Mouse (Mus musculus) kidney, embryonic 14.5 days (tissue): ENCODE results near the gene Junb. TPM values are rescaled to one million over a fixed set of nuclear protein-coding genes. Genes with fewer than 3 reads are reported as not detected.

ENCODE experiments used
- ATAC-seq: fragments of 200-750 bp; cut with Nextera tagmentation; 2 replicates; pipeline ENCODE4 v1.8.0; 2017; ENCODE audit warnings: moderate number of reproducible peaks, mild to moderate bottlenecking, moderate TSS enrichment, moderate library complexity; ENCODE audit not compliant: low FRiP score, low TSS enrichment
- H3K27ac ChIP-seq: fragments of 300-500 bp; sonication (generic); 2 replicates; pipeline ENCODE4 v1.5.1; 2014; ENCODE audit warnings: low read depth, mild to moderate bottlenecking, low read length, moderate library complexity, mixed read lengths
- H3K27me3 ChIP-seq: fragments of 300-500 bp; sonication (generic); 2 replicates; pipeline ENCODE4 v1.6.1; 2014; ENCODE audit warnings: mild to moderate bottlenecking, low read length; ENCODE audit not compliant: control insufficient read depth, insufficient read depth
- H3K36me3 ChIP-seq: fragments of 300-500 bp; sonication (generic); 2 replicates; pipeline ENCODE4 v1.6.1; 2014; ENCODE audit warnings: low read length, mixed read lengths; ENCODE audit not compliant: control insufficient read depth, insufficient read depth
- H3K4me1 ChIP-seq: fragments of 300-500 bp; sonication (generic); 2 replicates; pipeline ENCODE4 v1.6.1; 2014; ENCODE audit warnings: low read length, mixed read lengths; ENCODE audit not compliant: control insufficient read depth, insufficient read depth
- H3K4me2 ChIP-seq: fragments of 300-500 bp; sonication (generic); replicated peaks from 2 replicates; pipeline ENCODE4 v1.6.1; 2014; ENCODE audit warnings: low read depth, mild to moderate bottlenecking, low read length
- H3K4me3 ChIP-seq: fragments of 300-500 bp; sonication (generic); 2 replicates; pipeline ENCODE4 v1.5.1; 2014; ENCODE audit warnings: mild to moderate bottlenecking, low read length
- H3K9ac ChIP-seq: fragments of 300-500 bp; sonication (generic); 2 replicates; pipeline ENCODE4 v1.6.1; 2014; ENCODE audit warnings: low read depth, mild to moderate bottlenecking, low read length, moderate library complexity
- H3K9me3 ChIP-seq: fragments of 300-500 bp; sonication (generic); 2 replicates; pipeline ENCODE4 v1.6.1; 2016; ENCODE audit warnings: low read length; ENCODE audit not compliant: control insufficient read depth
- WGBS: fragments of 180-500 bp; shearing (Covaris S2); extraction: QIAGEN DNeasy Blood & Tissue Kit; methylation state at CpG from one replicate; pipeline ENCODE4 v1.1.7; 2014; 5-methylcytosine and 5-hydroxymethylcytosine counted together
- polyA plus RNA-seq: library from polyadenylated mRNA; unstranded; fragments of >200 nt; fragmentation: Nextera tagmentation; extraction: Ambion mirVana; gene quantifications from 2 replicates; pipeline ENCODE4 v1.2.1, GENCODE M21; 2014

Gene Junb
- 7.3 and 10.0 TPM in 2 replicates for polyA plus RNA-seq

DNA sequence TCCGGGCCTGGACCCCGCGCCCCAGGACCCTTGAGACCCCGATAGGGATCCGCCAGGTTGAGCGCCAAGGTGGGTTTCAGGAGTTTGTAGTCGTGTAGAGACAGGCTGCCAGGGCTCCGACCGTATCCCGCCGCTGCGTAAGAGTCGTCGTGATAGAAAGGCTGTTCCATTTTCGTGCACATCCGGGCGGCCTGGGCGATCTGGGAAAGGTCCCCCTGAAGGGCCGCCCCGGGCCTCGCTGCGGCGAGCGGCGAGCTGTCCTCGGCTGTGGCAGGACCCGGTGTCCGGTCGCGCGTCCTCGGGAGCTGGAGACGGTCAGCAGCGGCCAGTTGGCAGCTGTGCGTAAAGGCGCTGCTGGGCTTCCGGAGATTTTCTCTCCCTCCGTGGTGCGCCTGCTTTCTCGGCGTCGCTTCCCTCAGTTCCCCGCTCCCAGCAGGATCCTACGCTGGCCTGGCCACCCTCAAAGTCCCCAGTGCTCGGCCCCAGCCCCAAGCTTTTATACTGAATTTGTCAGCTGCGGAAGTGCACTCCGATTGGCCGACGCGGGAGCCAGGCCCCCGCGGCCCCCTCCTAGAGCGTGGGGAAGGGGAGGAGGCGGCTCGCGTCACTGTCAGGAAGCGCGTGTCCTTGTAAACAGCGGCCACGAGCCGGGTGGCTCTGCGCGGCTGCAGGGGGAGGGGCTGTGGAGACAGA is at the start of gene Junb:
TSS of gene Junb (minus strand) at position 471 of the 693 bp plus-strand sequence.
- Histone ChIP-seq H3K9ac (peak within 1 kb of the TSS; percentile 68), H3K27me3 (no peaks in the 10 kb centered on the region; the same call in 1 of the 2 replicates), H3K4me1 (peaks cover 58% of the 10 kb centered on the region), H3K9me3 (no peaks in the 10 kb centered on the region), H3K27ac (peak within 1 kb of the TSS; percentile 52; the same call in 1 of the 2 replicates), H3K4me3 (peak within 1 kb of the TSS; percentile 58), H3K4me2 (peak within 1 kb of the TSS; percentile 98), H3K36me3 (peaks cover 11% of the 10 kb centered on the region)
- ATAC-seq: peak; percentile 51
- under 1% methylated on average over 62 of the region's 63 CpGs for WGBS

DNA sequence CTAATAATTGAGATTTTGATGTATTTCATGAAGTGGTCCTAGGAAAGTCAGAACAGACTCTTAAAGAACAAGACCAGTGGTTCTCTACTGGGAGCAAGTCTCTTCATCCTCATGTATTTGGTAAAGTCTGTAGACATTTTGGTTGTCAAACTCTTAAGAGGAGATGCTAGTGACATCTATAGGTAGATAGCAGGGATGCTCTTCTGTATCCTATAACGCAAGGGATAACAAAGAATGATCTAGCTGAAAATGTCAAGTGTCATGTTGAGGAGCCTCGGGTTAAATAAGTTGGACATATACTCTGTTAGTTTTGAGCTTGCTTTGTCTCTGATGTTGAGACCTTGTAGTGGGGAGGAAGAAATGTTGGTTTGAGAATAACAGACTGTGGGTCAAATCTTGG is 49.4 kb upstream of the Junb start:
- Histone ChIP-seq H3K27me3 (no peaks in the 10 kb centered on the region), H3K9ac (peak overlapping the region; percentile 100), H3K4me1 (peaks cover 24% of the 10 kb centered on the region), H3K36me3 (peaks cover 48% of the 10 kb centered on the region), H3K4me3 (peak overlapping the region; percentile 100), H3K4me2 (peak overlapping the region; percentile 94), H3K27ac (no peak overlapping the region), H3K9me3 (no peaks in the 10 kb centered on the region)
- WGBS: 24% methylated on average over 2 of the region's 2 CpGs
- ATAC-seq: no peak

DNA sequence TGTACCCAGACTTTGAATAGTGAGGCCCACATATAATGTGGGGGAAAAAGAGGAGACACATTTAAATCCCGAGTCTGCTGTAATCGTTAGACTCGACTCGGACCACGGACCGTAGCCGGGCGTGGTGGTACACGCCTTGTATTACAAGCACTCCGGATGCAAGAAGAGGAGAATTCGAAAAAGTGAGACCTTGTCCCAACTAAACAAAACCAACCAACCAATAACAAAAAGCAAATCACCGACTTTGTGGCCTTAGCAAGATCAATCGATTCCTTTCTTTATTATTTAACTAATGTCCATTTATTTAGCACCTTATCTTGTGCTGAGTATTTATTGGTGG is 49.0 kb upstream of the Junb start:
- Histone ChIP-seq H3K27me3 (no peaks in the 10 kb centered on the region), H3K36me3 (peaks cover 47% of the 10 kb centered on the region), H3K9me3 (no peaks in the 10 kb centered on the region), H3K4me1 (peaks cover 24% of the 10 kb centered on the region), H3K4me2 (peak overlapping the region; percentile 94), H3K27ac (peak overlapping the region; percentile 95), H3K9ac (peak overlapping the region; percentile 100), H3K4me3 (peak overlapping the region; percentile 100)
- WGBS: under 1% methylated on average over 13 of the region's 13 CpGs
- ATAC-seq: no peak

DNA sequence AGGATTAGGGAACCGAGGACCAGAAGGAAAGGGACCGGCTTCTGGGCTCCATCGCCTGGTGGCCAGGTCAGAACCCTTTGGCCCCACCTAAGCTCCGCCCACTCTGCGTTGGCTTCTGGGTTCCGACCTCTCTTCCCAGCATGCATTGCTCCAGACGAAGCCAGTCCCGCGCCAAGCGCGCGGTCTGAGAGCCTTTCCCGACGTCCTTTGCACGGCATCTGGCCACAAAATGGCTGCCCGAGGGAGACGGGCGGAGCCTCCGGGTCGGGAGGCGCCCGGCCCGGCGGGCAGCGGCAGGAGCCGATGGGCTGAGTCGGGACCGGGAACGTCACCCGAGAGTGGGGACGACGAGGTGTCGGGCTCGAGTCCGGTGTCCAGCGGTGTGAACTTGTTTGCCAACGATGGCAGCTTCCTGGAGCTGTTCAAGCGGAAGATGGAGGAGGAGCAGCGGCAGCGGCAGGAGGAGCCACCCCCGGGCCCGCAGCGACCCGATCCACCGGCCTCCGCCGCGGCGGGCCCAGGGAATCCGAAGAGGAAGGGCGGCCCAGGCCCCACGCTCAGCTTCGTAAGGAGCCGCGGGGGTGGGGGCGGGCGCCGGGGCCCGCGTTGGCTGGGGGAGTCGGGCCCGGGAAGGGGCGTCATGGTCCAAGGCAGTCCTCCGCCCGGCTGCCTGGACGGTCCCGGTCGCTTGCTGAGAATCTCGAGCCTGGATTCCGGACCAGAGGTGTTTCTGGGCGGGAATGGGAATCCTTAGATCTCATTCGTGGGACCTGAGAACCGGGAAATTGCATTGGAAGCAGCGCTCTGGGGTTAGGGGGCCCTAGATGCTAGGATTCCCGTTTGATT is 48.4 kb upstream of the Junb start, which contains the start of gene Trir:
TSS of gene Trir (plus strand) at position 154 of the 846 bp plus-strand sequence.
- peak within 1 kb of the TSS; percentile 100 for H3K4me3 ChIP-seq
- ATAC-seq: peak; percentile 85
- no peaks in the 10 kb centered on the region for H3K27me3 ChIP-seq
- H3K4me2 ChIP-seq: peak within 1 kb of the TSS; percentile 94
- peaks cover 46% of the 10 kb centered on the region for H3K36me3 ChIP-seq
- H3K4me1 ChIP-seq: peaks cover 24% of the 10 kb centered on the region
- H3K9ac ChIP-seq: peak within 1 kb of the TSS; percentile 100
- under 1% methylated on average over 75 of the region's 75 CpGs for WGBS
- peak within 1 kb of the TSS; percentile 95 for H3K27ac ChIP-seq
- no peaks in the 10 kb centered on the region for H3K9me3 ChIP-seq

GRCm38 (mm10) chr8:85025098-85025932 is 46.8 kb upstream of the Junb start, which contains the start of gene Asna1:
Gene Asna1, minus strand, starts transcription at chr8:85025281.
- H3K27ac ChIP-seq: peak within 1 kb of the TSS; percentile 95
- ATAC-seq: peak; percentile 87
- no peaks in the 10 kb centered on the region for H3K27me3 ChIP-seq
- H3K4me3 ChIP-seq: peak within 1 kb of the TSS; percentile 96
- H3K36me3 ChIP-seq: peaks cover 42% of the 10 kb centered on the region
- H3K4me2 ChIP-seq: peak within 1 kb of the TSS; percentile 94
- 7% methylated on average over 30 of the region's 30 CpGs for WGBS
- H3K9ac ChIP-seq: peak within 1 kb of the TSS; percentile 78
- peaks cover 24% of the 10 kb centered on the region for H3K4me1 ChIP-seq
- H3K9me3 ChIP-seq: no peaks in the 10 kb centered on the region

- WGBS: 97% methylated on average over 3 of the region's 3 CpGs
- H3K27me3 ChIP-seq: no peaks in the 10 kb centered on the region
- H3K36me3 ChIP-seq: peaks cover 43% of the 10 kb centered on the region
- ATAC-seq: no peak
- H3K9ac ChIP-seq: no peak overlapping the region
- no peak overlapping the region for H3K27ac ChIP-seq
- peaks cover 19% of the 10 kb centered on the region for H3K4me1 ChIP-seq
- no peaks in the 10 kb centered on the region for H3K9me3 ChIP-seq
- H3K4me3 ChIP-seq: peak overlapping the region; percentile 96; the same call in 1 of the 2 replicates
- peak overlapping the region; percentile 94; the same call in 1 of the 2 replicates for H3K4me2 ChIP-seq
Observed at GRCm38 (mm10) chr8:85023846-85024245, 45.3 kb upstream of the Junb start.

GRCm38 (mm10) chr8:85021514-85022055 is 43.1 kb upstream of the Junb start:
- WGBS: 96% methylated on average over 3 of the region's 3 CpGs
- Histone ChIP-seq H3K36me3 (peaks cover 59% of the 10 kb centered on the region), H3K9ac (no peak overlapping the region), H3K27ac (no peak overlapping the region), H3K4me2 (no peak overlapping the region), H3K27me3 (no peaks in the 10 kb centered on the region), H3K9me3 (no peaks in the 10 kb centered on the region), H3K4me1 (peaks cover 8% of the 10 kb centered on the region), H3K4me3 (no peak overlapping the region)
- no peak for ATAC-seq

GRCm38 (mm10) chr8:85017209-85017608 is 38.7 kb upstream of the Junb start:
- ATAC-seq: no peak
- Histone ChIP-seq H3K9ac (no peak overlapping the region), H3K27me3 (peaks cover 6% of the 10 kb centered on the region; the same call in 1 of the 2 replicates), H3K4me2 (no peak overlapping the region), H3K4me1 (no peaks in the 10 kb centered on the region), H3K9me3 (no peaks in the 10 kb centered on the region), H3K4me3 (no peak overlapping the region), H3K36me3 (peaks cover 41% of the 10 kb centered on the region), H3K27ac (no peak overlapping the region)
- WGBS: 64% methylated on average over 5 of the region's 5 CpGs
